Mouse (Mus musculus) embryonic facial prominence, embryonic 11.5 days (tissue): ENCODE results near the gene Mbtps2. TPM values are rescaled to one million over a fixed set of nuclear protein-coding genes. Genes with fewer than 3 reads are reported as not detected.
A peak's percentile ranks its signal among the peaks of the same experiment; 100 is the strongest.

Experiments
- ATAC-seq: fragments of 200-750 bp; cut with Nextera tagmentation; replicated peaks from 2 replicates; pipeline ENCODE4 v1.8.0; 2017; ENCODE audit warnings: low read depth; ENCODE audit not compliant: insufficient number of reproducible peaks, low FRiP score, low TSS enrichment
- DNase-seq: peaks from one replicate; pipeline ENCODE4 v3.0.0-alpha.2; 2015; ENCODE audit warnings: low spot score
- H3K27ac ChIP-seq: fragments of 300-500 bp; sonication (generic); replicated peaks from 2 replicates; pipeline ENCODE4 v1.5.1; 2014; ENCODE audit warnings: mild to moderate bottlenecking, low read depth, low read length, control low read depth
- H3K27me3 ChIP-seq: fragments of 300-500 bp; sonication (generic); 2 replicates; pipeline ENCODE4 v1.6.1; 2014; ENCODE audit warnings: mild to moderate bottlenecking, low read length, moderate library complexity, mixed read lengths; ENCODE audit not compliant: control insufficient read depth, insufficient read depth
- H3K36me3 ChIP-seq: fragments of 300-500 bp; sonication (generic); replicated peaks from 2 replicates; pipeline ENCODE4 v1.6.1; 2014; ENCODE audit warnings: low read depth, mild to moderate bottlenecking, low read length, moderate library complexity, mixed read lengths; ENCODE audit not compliant: control insufficient read depth, insufficient read depth
- H3K4me1 ChIP-seq: fragments of 300-500 bp; sonication (generic); 2 replicates; pipeline ENCODE4 v1.6.1; 2014; ENCODE audit warnings: low read length, mixed read lengths; ENCODE audit not compliant: control insufficient read depth, insufficient read depth
- H3K4me2 ChIP-seq: fragments of 300-500 bp; sonication (generic); 2 replicates; pipeline ENCODE4 v1.6.1; 2014; ENCODE audit warnings: low read depth, mild to moderate bottlenecking, control low read depth, low read length, moderate library complexity
- H3K4me3 ChIP-seq: fragments of 300-500 bp; sonication (generic); 2 replicates; pipeline ENCODE4 v1.5.1; 2014; ENCODE audit warnings: low read depth, low read length, control low read depth
- H3K9ac ChIP-seq: fragments of 300-500 bp; sonication (generic); replicated peaks from 2 replicates; pipeline ENCODE4 v1.6.1; 2014; ENCODE audit warnings: mild to moderate bottlenecking, control low read depth, low read length
- H3K9me3 ChIP-seq: fragments of 300-500 bp; sonication (generic); replicated peaks from 2 replicates; pipeline ENCODE4 v1.6.1; 2016; ENCODE audit warnings: mild to moderate bottlenecking, low read length, inconsistent platforms, mixed read lengths; ENCODE audit not compliant: control insufficient read depth
- WGBS: fragments of 180-500 bp; shearing (Covaris S2); extraction: QIAGEN DNeasy Blood & Tissue Kit; methylation state at CpG from one replicate; pipeline ENCODE4 v1.1.7; 2014; 5-methylcytosine and 5-hydroxymethylcytosine counted together
- polyA plus RNA-seq: library from polyadenylated mRNA; unstranded; fragments of >200 nt; fragmentation: Nextera tagmentation; extraction: Ambion mirVana; gene quantifications from 2 replicates; pipeline ENCODE4 v1.2.1, GENCODE M21; 2014

Gene Mbtps2
- polyA plus RNA-seq: 24.7 and 27.0 TPM in 2 replicates

- H3K27ac ChIP-seq: peak within 1 kb of the TSS; percentile 77
- no peaks in the 10 kb centered on the region for H3K9me3 ChIP-seq
- H3K9ac ChIP-seq: peak within 1 kb of the TSS; percentile 89
- no peaks in the 10 kb centered on the region for H3K36me3 ChIP-seq
- DNase-seq (peak; percentile 68), ATAC-seq (peak; percentile 88)
- H3K4me1 ChIP-seq: no peaks in the 10 kb centered on the region
- H3K4me2 ChIP-seq: peak within 1 kb of the TSS; percentile 37; the same call in 1 of the 2 replicates
- peak within 1 kb of the TSS; percentile 51 for H3K4me3 ChIP-seq
- 11% methylated on average over 63 of the region's 74 CpGs for WGBS
- H3K27me3 ChIP-seq: no peaks in the 10 kb centered on the region
Observed at GRCm38 (mm10) chrX:157598186-157598996, at the start of gene Mbtps2. TSS of gene Mbtps2 (minus strand) at chrX:157598715.

GRCm38 (mm10) chrX:157646399-157646798 lies 47.9 kb upstream of the Mbtps2 start:
- no peak overlapping the region for H3K9ac ChIP-seq
- H3K4me2 ChIP-seq: no peak overlapping the region
- no peak overlapping the region for H3K27ac ChIP-seq
- no peak overlapping the region for H3K4me3 ChIP-seq
- no peaks in the 10 kb centered on the region for H3K9me3 ChIP-seq
- no peak for ATAC-seq
- no peaks in the 10 kb centered on the region for H3K36me3 ChIP-seq
- 74% methylated on average over 1 of the region's 1 CpGs for WGBS
- DNase-seq: no peak
- no peaks in the 10 kb centered on the region for H3K4me1 ChIP-seq
- H3K27me3 ChIP-seq: no peaks in the 10 kb centered on the region

GRCm38 (mm10) chrX:157644700-157645099 lies 46.2 kb upstream of the Mbtps2 start:
- H3K36me3 ChIP-seq: no peaks in the 10 kb centered on the region
- no peaks in the 10 kb centered on the region for H3K27me3 ChIP-seq
- ATAC-seq (no peak), DNase-seq (no peak)
- 80% methylated on average over 4 of the region's 4 CpGs for WGBS
- H3K9ac ChIP-seq: no peak overlapping the region
- H3K9me3 ChIP-seq: no peaks in the 10 kb centered on the region
- no peak overlapping the region for H3K4me2 ChIP-seq
- H3K27ac ChIP-seq: no peak overlapping the region
- H3K4me1 ChIP-seq: no peaks in the 10 kb centered on the region
- no peak overlapping the region for H3K4me3 ChIP-seq

- Histone ChIP-seq H3K4me1 (no peaks in the 10 kb centered on the region), H3K36me3 (no peaks in the 10 kb centered on the region), H3K4me3 (no peak overlapping the region), H3K27ac (no peak overlapping the region), H3K9me3 (no peaks in the 10 kb centered on the region), H3K9ac (no peak overlapping the region), H3K4me2 (no peak overlapping the region), H3K27me3 (no peaks in the 10 kb centered on the region)
- no peak for ATAC-seq
- WGBS: 19% methylated on average over 3 of the region's 3 CpGs
- peak; percentile 66 for DNase-seq
Observed at GRCm38 (mm10) chrX:157644300-157644699, 45.8 kb upstream of the Mbtps2 start.

- DNase-seq: no peak
- Histone ChIP-seq H3K4me1 (no peaks in the 10 kb centered on the region), H3K9ac (no peak overlapping the region), H3K9me3 (no peaks in the 10 kb centered on the region), H3K27ac (no peak overlapping the region), H3K27me3 (no peaks in the 10 kb centered on the region), H3K4me3 (no peak overlapping the region), H3K36me3 (no peaks in the 10 kb centered on the region), H3K4me2 (no peak overlapping the region)
- 81% methylated on average over 5 of the region's 5 CpGs for WGBS
- ATAC-seq: no peak
Observed at GRCm38 (mm10) chrX:157642856-157643255, 44.3 kb upstream of the Mbtps2 start.

- 70% methylated on average over 1 of the region's 1 CpGs for WGBS
- H3K9me3 ChIP-seq: no peaks in the 10 kb centered on the region
- no peak overlapping the region for H3K4me3 ChIP-seq
- no peak for DNase-seq
- H3K9ac ChIP-seq: no peak overlapping the region
- no peak overlapping the region for H3K4me2 ChIP-seq
- H3K27ac ChIP-seq: no peak overlapping the region
- no peaks in the 10 kb centered on the region for H3K4me1 ChIP-seq
- ATAC-seq: no peak
- H3K27me3 ChIP-seq: no peaks in the 10 kb centered on the region
- no peaks in the 10 kb centered on the region for H3K36me3 ChIP-seq
Observed at GRCm38 (mm10) chrX:157637253-157637652, 38.7 kb upstream of the Mbtps2 start.

- Histone ChIP-seq H3K27me3 (no peaks in the 10 kb centered on the region), H3K36me3 (no peaks in the 10 kb centered on the region), H3K9ac (no peak overlapping the region), H3K4me1 (no peaks in the 10 kb centered on the region), H3K4me2 (no peak overlapping the region), H3K4me3 (no peak overlapping the region), H3K9me3 (no peaks in the 10 kb centered on the region), H3K27ac (no peak overlapping the region)
- DNase-seq (no peak), ATAC-seq (no peak)
- 72% methylated on average over 3 of the region's 3 CpGs for WGBS
Observed at GRCm38 (mm10) chrX:157633676-157634414, 35.3 kb upstream of the Mbtps2 start.

GRCm38 (mm10) chrX:157630341-157630740 lies 31.8 kb upstream of the Mbtps2 start:
- 78% methylated on average over 4 of the region's 4 CpGs for WGBS
- ATAC-seq (no peak), DNase-seq (no peak)
- Histone ChIP-seq H3K9me3 (no peaks in the 10 kb centered on the region), H3K36me3 (no peaks in the 10 kb centered on the region), H3K27ac (no peak overlapping the region), H3K4me2 (no peak overlapping the region), H3K4me3 (no peak overlapping the region), H3K4me1 (no peaks in the 10 kb centered on the region), H3K27me3 (no peaks in the 10 kb centered on the region), H3K9ac (no peak overlapping the region)
